Mouse (Mus musculus) megakaryocyte, embryonic 14.5 days (primary cell): ENCODE results near the gene Ugt1a6b. TPM values are rescaled to one million over a fixed set of nuclear protein-coding genes. Genes with fewer than 3 reads are reported as not detected.
"Not testable (repeated sequence)": the region's sequence is repeated elsewhere in the genome, so short reads cannot be mapped to it uniquely, and the experiment has no call there.

Experiments
- H3K27me3 ChIP-seq: replicated peaks from 2 replicates; pipeline ENCODE3; 2012; ENCODE audit warnings: inconsistent platforms
- H3K36me3 ChIP-seq: replicated peaks from 2 replicates; pipeline ENCODE3; 2012; ENCODE audit warnings: low read length, inconsistent platforms, mixed read lengths
- H3K4me1 ChIP-seq: 2 replicates; pipeline ENCODE4 v1.6.1; 2012; ENCODE audit warnings: inconsistent platforms
- H3K4me3 ChIP-seq: replicated peaks from 2 replicates; pipeline ENCODE3; 2012; ENCODE audit warnings: moderate library complexity, mild to moderate bottlenecking, inconsistent platforms
- H3K9me3 ChIP-seq: 2 replicates; pipeline ENCODE4 v1.6.1; 2012; ENCODE audit warnings: inconsistent platforms
- FLI1 ChIP-seq: IDR thresholded peaks from 2 replicates; pipeline ENCODE4 v1.6.1; 2012; ENCODE audit warnings: low read length, inconsistent platforms, mixed read lengths
- GATA1 ChIP-seq: IDR thresholded peaks from 3 replicates; pipeline ENCODE4 v1.6.1; 2012; ENCODE audit warnings: mixed read lengths, low read length, inconsistent platforms, borderline replicate concordance
- polyA plus RNA-seq: library from polyadenylated mRNA; stranded (reverse); fragments of >175 nt; gene quantifications from 2 replicates; pipeline ENCODE4 v1.2.3, GENCODE M21; 2012; ENCODE audit warnings: low replicate concordance; ENCODE audit not compliant: insufficient read depth

Ugt1a6b gene
- polyA plus RNA-seq, 1 experiment = not detected

DNA sequence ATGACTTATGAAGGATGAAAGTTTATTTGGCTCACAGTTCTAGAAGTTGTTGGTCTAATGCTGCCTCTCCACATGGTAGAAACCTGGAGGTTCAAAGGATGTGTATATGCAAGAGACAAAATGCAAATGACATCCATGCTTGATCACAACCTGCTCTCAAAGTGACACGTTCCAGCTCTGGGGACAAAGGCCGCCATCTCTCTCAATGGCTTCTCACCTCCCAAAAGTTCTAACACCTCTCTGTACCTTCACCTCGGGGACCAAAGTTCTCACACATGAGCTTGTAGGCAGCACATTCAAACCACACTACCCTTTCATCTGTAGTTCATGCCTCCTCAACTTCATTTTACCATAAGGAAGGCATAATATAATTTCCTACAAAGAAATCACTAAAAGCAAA is 114.5 kb downstream of the Ugt1a6b start:
- no peak overlapping the region for H3K4me3 ChIP-seq
- H3K27me3 ChIP-seq = no peaks in the 10 kb centered on the region
- no peak for TF ChIP-seq FLI1
- no peak for TF ChIP-seq GATA1
- H3K4me1 ChIP-seq = no peaks in the 10 kb centered on the region
- no peaks in the 10 kb centered on the region for H3K36me3 ChIP-seq
- peaks cover 28% of the 10 kb centered on the region for H3K9me3 ChIP-seq

DNA sequence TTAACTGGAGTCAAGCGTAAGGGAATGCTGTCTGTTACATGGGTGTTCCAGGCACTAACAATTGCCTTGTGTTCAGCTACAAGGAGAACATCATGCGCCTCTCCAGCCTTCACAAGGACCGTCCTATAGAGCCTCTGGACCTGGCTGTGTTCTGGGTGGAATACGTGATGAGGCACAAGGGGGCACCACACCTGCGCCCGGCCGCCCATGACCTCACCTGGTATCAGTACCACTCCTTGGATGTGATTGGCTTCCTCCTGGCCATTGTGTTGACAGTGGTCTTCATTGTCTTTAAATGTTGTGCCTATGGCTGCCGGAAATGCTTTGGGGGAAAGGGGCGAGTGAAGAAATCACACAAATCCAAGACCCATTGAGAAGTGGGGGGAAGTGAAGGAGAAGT is 115.0 kb downstream of the Ugt1a6b start:
- Histone ChIP-seq H3K4me1 (no peaks in the 10 kb centered on the region), H3K9me3 (peaks cover 27% of the 10 kb centered on the region)

DNA sequence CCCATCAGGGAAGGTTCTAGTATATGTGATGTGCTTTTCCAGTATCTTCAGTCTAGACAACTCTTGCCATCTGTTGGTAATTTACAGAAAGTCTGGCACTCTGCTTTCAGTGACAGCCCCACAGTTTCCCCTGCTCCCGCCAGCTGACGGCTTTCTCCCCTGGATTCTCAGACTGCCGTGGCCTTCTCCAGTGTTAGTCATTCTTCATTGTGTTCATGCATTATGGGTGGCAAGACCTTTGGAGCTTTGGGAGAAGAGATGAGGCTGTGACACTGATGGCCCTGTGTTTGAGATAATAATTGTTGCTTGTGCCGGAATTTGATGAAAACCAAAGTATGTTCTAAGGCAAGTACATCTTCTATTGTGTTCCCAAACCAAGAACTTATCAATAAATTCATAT is 115.5 kb downstream of the Ugt1a6b start:
- Histone ChIP-seq H3K27me3 (no peaks in the 10 kb centered on the region), H3K4me1 (no peaks in the 10 kb centered on the region), H3K9me3 (peaks cover 27% of the 10 kb centered on the region), H3K36me3 (no peaks in the 10 kb centered on the region), H3K4me3 (no peak overlapping the region)
- TF ChIP-seq GATA1 (no peak), FLI1 (no peak)

More for the DNA sequence above, 115.0 kb downstream of the Ugt1a6b start:
- no peaks in the 10 kb centered on the region for H3K36me3 ChIP-seq
- TF ChIP-seq FLI1 = no peak
- no peak for TF ChIP-seq GATA1
- H3K27me3 ChIP-seq = no peaks in the 10 kb centered on the region
- H3K4me3 ChIP-seq = peak overlapping the region; percentile 9

DNA sequence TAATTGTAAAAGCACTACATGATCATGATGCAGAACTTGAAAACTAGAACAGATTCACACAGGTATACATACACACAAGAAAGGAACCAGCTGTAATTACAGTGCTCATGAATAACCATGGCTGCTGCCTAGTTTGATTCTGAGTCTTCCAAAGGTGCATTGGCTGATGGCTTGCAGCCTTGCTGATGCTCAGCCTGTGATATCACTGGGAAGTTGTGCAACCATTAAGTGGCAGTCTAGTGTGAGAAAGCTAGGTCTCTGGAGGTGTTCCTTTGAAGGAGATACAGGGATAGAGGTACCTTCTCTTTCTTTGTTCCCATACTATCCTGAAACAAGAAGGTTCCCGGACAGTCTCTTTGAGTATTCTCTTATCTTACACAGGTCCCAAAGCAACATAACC is 116.0 kb downstream of the Ugt1a6b start:
- no peak for TF ChIP-seq FLI1
- no peak for TF ChIP-seq GATA1
- H3K9me3 ChIP-seq = peaks cover 22% of the 10 kb centered on the region
- no peaks in the 10 kb centered on the region for H3K36me3 ChIP-seq
- no peaks in the 10 kb centered on the region for H3K4me1 ChIP-seq
- no peaks in the 10 kb centered on the region for H3K27me3 ChIP-seq
- no peak overlapping the region for H3K4me3 ChIP-seq

DNA sequence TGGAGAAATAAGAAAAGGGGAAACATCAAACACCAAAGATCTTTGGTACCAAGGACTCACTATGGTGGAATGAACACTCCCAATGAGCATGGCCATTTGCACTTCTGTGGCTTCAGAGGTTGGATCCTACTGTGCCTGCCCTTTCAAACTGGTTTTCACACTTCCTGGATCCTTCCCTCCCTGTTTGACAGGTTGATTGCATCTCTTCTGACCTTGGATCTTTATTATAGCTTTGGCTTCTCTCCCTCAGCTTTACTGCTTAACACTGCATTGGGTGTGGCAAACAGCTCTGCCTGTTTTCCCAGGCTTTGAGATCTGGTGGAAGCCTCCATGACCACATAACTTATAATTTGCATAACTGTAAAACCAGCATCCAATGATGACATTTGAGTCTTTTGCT is 117.3 kb downstream of the Ugt1a6b start:
- TF ChIP-seq GATA1 (no peak), FLI1 (no peak)
- H3K9me3 ChIP-seq = peaks cover 16% of the 10 kb centered on the region

DNA sequence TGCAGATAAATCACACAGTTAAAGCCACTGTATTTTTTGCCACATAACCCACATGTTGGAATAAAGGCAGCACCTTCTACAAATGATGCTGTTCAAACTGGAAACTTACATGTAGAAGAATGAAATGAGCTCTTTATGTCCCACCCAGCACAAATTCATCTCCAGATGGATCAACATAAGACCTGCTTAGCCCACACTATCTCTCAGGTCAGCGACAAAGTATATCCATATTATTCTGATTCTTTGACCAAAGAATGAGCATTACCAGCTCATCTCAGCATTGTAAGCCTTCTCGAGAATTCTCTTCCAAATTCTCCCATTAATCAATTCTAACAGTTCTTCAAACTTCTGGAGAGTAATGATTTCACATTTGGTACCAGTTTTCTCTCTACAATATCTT is 119.2 kb downstream of the Ugt1a6b start:
- Histone ChIP-seq H3K4me1 (no peaks in the 10 kb centered on the region), H3K36me3 (no peaks in the 10 kb centered on the region), H3K27me3 (no peaks in the 10 kb centered on the region), H3K4me3 (no peak overlapping the region), H3K9me3 (peaks cover 20% of the 10 kb centered on the region)
- TF ChIP-seq FLI1 (no peak), GATA1 (no peak)

More for the DNA sequence above, 117.3 kb downstream of the Ugt1a6b start:
- no peaks in the 10 kb centered on the region for H3K36me3 ChIP-seq
- H3K4me1 ChIP-seq = no peaks in the 10 kb centered on the region
- no peak overlapping the region for H3K4me3 ChIP-seq
- H3K27me3 ChIP-seq = no peaks in the 10 kb centered on the region

DNA sequence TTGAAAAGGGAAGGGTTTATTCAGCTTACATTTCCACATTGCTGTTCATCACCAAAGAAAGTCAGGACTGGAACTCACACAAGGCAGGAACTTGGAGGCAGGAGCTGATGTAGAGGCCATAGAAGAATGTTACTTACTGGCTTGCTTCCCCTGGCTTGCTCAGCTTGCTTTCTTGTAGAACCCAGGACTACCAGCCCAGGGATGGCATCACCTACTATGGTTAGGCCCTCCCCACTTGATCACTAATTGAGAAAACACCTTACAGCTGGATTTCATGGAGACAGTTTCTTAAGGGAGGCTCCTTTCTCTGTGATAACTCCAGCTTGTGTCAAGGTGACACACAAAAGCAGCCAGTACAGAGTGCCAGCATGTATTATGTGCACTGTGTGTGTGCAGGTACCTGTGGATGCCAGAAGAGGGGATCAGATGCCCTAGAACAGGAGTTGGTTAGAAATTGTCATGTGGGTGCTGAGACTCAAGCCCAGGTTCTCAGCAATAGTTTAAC is 120.0 kb downstream of the Ugt1a6b start:
- not testable (repeated sequence) for H3K36me3 ChIP-seq

DNA sequence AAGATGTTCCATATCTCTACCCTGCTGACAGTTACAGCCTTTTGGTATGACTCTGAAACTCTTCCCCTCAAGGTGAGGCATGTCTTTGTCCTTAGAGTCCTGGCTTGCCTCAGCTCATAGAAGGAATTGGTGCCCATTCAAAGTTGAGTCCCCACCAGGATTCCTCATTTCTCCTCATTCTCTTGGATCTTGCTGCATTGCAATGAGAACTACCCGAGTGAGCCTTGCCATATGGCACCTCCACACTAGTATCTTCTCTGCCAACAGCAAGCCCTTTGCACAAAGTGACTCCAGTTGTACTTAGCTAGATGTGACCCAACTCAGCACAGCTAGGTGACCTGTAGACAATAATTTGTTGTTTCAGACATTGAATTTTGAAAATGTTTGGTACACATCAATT is 120.5 kb downstream of the Ugt1a6b start:
- no peak for TF ChIP-seq GATA1
- TF ChIP-seq FLI1 = no peak
- Histone ChIP-seq H3K36me3 (no peaks in the 10 kb centered on the region), H3K4me1 (no peaks in the 10 kb centered on the region), H3K4me3 (no peak overlapping the region), H3K9me3 (peaks cover 25% of the 10 kb centered on the region), H3K27me3 (no peaks in the 10 kb centered on the region)

More for the DNA sequence above, 120.0 kb downstream of the Ugt1a6b start:
- not testable (repeated sequence) for H3K4me3 ChIP-seq, H3K27me3 ChIP-seq, H3K4me1 ChIP-seq
- peaks cover 20% of the 10 kb centered on the region for H3K9me3 ChIP-seq

DNA sequence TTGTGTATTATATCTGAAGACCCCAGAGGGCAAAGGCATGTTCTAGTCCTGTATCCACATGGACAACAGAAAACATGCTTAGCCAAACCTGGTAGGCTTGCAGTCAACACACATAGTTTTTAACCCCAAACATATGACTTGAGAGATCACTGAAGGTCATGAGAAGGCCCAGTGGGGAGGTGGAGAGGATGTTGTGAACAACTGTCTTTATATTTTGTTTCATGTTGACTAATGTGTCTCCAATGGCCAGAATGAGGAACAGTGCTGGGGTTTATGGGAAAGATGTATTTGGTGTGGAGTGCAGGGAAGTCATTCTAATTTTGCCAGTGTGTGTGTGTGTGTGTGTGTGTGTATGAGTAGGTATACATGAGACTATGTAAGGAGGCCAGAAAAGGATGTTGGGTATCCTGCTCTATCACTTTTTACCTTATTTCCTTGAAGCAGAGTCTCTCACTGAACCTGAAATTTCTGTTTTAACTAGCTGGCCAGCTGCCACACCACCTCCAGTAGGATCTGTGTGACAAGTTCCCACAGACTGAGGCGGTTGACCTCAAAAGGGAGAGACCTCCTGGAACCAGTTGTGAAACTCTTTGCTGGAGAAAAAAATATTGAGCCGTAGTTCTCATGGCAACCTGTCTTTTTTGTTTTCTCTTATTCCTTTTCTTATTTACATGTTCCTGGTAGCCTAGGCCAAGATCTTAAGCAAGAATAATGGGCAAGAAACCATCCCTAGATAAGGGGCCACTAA is 121.2 kb downstream of the Ugt1a6b start:
- Histone ChIP-seq H3K27me3 (no peaks in the 10 kb centered on the region), H3K36me3 (no peaks in the 10 kb centered on the region), H3K4me1 (no peaks in the 10 kb centered on the region), H3K9me3 (peaks cover 27% of the 10 kb centered on the region), H3K4me3 (no peak overlapping the region)
- TF ChIP-seq FLI1 (no peak), GATA1 (no peak)

DNA sequence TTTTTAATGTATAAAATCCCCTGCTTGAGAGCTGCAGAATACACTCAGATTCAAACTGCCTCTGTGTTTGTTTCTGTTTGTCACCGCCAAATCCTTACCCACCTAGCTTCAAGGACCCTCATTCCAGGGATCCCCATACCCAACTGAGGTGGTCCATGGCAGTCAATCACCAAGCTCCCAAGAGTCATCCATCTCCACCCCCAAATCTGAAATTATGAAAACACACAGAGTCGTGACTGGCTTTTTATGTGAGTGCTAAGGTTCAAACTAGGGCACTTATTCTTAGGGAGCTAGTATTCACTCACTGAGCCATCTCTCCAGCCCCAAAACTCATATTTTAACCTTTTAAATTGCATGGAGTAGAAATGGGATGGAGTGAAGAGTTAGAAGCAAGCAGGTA is 122.2 kb downstream of the Ugt1a6b start:
- H3K9me3 ChIP-seq = peaks cover 37% of the 10 kb centered on the region
- H3K4me1 ChIP-seq, H3K36me3 ChIP-seq, H3K4me3 ChIP-seq, H3K27me3 ChIP-seq: not testable (repeated sequence)

DNA sequence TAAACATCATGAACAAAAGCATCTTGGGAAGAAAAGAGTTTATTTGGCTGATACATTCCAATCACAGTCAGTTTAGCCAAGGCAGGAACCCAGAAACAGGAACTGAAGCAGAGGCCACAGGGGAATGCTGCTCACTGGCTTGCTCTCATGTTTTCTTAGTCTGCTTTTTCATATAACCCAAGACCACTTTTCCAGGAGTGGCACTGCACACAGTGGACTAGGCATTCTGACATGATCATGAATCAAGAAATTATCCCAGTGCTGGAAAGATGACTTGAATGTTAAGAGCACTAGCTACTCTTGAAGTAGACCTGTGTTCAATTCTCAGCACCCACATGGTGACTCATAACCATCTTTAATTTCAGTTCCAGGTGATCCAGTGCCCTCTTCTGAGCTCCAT is 122.7 kb downstream of the Ugt1a6b start:
- Histone ChIP-seq H3K36me3 (no peaks in the 10 kb centered on the region), H3K4me1 (no peaks in the 10 kb centered on the region), H3K4me3 (no peak overlapping the region), H3K27me3 (no peaks in the 10 kb centered on the region), H3K9me3 (peaks cover 41% of the 10 kb centered on the region)
- TF ChIP-seq GATA1 = no peak
- TF ChIP-seq FLI1 = no peak
